Mouse (Mus musculus) cerebellum, postnatal 10 days (tissue): ENCODE measurements around the gene Lingo2.

Experiments
- DNase-seq, 2 experiments: peaks; one replicate each; pipeline ENCODE4 v3.0.0; 2021; ENCODE audit warnings: mixed read lengths in 2 of 2

The Lingo2 gene

GRCm38 (mm10) chr4:36951150-36951954, at the start of gene Lingo2:
Gene Lingo2, minus strand, starts transcription at chr4:36951747.
- peak; percentile 61 to 62 for DNase-seq

GRCm38 (mm10) chr4:36973358-36973757, 21.8 kb upstream of the Lingo2 start:
- no peak for DNase-seq

DNA sequence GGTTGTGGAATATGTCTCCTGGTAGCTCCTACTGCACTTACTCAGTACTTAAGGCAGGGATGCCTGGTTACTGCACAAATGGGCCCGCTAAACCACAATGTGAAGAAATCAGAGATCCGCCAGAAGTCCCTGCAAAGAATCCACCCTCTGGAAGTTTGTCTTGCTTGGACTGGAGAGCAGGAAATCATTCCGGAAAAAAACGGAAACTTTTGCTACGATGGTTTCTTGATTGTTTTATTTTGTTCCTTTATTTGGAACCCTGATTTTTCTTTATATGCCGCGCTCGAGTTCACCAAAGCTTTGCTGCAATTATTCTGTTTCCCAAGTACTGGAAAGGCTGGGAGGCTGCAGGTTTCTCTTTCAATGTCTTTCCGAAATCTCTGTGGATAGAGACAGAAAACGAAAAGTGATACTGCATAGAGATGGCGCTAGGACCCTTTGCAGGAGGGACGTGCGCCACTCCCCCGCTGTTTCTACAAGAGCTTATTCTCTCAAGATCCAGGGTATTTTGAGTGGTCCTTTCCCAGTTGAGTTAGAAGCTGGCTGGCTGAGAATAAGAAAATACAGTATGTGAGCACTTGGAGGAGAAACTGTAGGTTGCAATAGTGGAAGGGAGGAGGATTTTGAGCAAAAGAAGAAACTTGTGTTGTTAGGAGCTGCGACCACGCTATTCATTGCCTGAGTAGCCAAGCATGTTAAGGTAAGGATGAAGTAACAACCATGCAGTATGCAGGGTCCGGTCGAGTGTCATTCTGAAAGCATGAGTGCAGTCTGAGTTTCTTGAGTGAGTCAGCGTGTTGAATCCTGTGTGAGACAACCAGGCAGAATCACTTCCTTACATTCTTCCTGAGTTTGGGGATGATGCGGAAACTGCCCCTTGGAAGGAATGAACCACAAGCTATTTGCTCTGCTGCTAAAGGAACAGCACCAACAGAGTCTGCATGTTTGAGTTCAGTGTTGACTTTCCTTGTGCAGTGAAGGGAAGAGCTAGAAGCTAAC, 1.2 kb upstream of the Lingo2 start:
- peak; percentile 21 to 31 for DNase-seq

DNA sequence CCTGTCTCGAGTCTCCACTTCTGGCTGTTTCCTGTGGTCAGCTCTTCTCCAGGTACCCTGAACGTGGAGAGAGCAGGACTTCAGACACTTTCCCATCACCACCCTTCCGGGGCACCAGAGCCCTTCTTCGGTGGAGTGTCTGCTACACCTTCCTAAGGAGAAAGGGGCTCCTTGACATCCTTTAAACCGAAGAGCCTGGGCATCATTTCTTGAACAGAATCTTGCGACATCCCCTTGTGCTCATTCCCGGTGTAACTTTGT, 338 bp upstream of the Lingo2 start:
- no peak for DNase-seq

DNA sequence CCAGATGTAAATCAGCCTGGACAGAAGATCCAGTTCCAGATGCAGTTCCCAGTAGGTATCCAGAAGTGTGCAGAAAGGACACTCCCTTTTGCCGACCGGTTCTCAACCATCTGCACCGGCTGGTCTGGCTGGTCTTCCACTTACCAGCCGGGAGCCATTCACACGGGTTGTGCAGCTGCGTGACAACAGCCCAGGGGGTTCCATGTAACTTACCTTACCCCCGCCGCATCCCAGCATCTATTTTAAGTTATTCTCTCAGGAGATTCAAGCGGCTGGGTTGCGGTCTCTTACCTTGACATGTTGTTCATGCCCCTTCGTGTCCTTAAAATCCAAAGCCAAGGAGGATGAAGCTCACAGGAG, 777 bp downstream of the Lingo2 start:
- peak in 1 of 2 experiments; percentile 19 for DNase-seq

- DNase-seq = peak; percentile 88 to 90
Measured at GRCm38 (mm10) chr4:36950021-36950751, 1.4 kb downstream of the Lingo2 start.

DNA sequence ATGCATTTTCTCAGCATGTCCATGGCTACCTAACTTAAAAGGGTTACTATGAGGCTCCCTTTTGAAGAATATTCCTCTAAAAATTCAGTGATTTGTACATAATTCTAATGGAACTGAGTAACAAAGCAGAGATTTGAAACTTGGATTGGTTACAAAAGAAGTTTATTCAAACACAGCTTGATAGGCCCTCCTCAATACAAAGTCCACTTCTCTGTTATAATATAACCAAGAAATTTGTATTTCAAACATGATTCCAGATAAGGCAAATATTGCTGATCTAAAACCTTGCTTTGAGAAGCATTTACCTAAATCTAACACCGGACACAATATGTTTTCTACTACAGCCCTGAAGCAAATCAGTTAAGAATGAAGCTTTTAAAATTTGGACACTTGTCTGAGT, 60.7 kb downstream of the Lingo2 start:
- no peak for DNase-seq

- no peak for DNase-seq
Measured at GRCm38 (mm10) chr4:36890365-36890764, 61.2 kb downstream of the Lingo2 start.

GRCm38 (mm10) chr4:36874781-36875180, 76.8 kb downstream of the Lingo2 start:
- peak in 1 of 2 experiments; percentile 0 for DNase-seq

DNA sequence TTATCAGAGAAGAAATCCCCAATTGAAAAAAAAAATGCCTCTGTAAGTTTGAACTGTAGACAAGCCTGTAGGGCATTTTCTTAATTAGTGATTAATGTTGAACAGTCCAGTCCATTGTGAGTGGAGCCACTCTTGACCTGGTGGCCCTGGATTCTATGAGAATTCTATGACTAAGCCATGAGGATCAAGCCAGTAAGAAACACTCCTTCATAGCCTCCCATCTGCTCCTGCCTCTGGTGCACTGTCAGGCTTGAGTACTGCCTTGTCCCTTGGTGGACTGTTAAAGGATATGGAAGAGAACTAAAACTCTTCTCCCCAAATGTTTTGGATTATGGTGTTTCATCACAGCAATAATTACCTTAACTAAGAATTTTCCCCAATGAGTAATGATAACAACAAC, 126.6 kb downstream of the Lingo2 start:
- no peak for DNase-seq

DNA sequence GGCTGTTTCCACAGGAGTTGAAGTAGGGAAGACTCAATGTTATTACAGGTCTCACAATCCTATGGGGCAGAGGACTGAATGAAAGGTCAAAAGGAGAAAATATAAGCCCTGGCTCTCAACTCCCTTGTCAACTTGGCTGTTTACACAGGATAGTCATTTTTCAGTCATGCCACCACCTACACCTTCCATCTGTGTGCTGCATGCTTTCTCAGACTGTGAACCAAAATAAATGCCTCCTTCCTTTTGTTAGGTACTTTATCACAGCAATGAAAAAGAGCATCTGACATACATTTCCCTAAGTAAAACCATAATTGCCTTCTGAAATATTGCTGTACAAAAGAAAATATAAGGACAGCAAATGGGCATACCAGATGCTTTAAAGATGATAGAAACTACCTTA, 129.6 kb downstream of the Lingo2 start:
- DNase-seq = no peak

DNA sequence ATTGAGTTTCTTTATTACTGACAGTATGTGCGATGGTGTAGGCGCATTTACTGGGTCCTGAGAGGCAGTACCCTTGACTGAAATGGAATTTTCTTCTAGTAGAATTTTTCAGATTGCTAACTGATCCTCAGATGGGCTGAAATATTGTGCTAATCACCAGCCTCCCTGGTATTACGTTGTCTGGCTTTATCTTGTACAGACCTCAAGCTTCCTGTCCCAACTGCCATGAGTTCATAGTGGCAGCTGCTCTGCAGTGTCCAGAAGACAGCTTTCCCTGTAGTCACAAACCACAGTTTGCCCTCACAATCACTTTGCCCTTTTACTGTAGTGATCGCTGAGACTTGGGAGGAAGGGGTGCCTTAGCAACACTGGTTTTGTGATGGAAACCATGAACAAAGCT, 176.5 kb downstream of the Lingo2 start:
- DNase-seq = no peak

GRCm38 (mm10) chr4:36730691-36731090, 220.9 kb downstream of the Lingo2 start:
- DNase-seq = peak; percentile 25 to 54

DNA sequence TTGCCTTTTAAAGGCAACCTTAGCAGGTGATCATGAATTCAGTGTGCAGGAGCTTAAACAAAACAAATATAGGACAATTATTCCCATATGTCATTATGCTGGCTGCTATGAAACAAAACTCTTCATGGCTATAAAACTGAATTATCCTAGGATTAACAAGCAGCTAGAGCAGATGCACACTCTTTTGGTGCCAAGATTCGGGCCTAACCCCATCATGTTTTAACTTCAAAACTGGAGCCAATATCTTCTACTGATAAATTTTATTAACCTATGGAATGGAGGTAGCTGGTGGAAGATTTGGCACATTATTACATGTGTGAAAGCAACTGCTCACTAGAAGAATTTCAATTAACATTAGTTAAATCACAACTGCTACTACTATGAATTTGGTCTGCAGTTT, 235.1 kb downstream of the Lingo2 start:
- no peak for DNase-seq

DNA sequence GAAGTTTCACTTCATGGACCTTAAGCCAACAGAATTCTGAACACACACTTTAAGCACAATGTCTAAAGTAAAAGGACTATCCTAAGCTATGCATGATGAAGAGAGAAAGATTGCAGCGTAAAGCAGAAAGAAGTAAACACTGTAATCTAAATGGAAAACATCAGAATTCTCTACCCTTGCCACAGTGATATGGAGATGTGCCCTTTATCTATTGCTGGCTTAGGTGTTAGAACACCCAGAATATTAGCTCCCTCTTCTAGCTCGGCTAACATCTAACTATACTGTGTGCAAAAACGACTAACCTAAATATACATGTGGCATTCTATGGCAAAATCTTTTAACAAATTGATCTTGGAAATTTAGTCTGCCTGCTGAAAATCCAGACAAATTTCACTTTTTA, 252.7 kb downstream of the Lingo2 start:
- DNase-seq = no peak

- no peak for DNase-seq
Measured at GRCm38 (mm10) chr4:36696810-36697209, 254.7 kb downstream of the Lingo2 start.

GRCm38 (mm10) chr4:36659920-36660319, 291.6 kb downstream of the Lingo2 start:
- no peak for DNase-seq

DNA sequence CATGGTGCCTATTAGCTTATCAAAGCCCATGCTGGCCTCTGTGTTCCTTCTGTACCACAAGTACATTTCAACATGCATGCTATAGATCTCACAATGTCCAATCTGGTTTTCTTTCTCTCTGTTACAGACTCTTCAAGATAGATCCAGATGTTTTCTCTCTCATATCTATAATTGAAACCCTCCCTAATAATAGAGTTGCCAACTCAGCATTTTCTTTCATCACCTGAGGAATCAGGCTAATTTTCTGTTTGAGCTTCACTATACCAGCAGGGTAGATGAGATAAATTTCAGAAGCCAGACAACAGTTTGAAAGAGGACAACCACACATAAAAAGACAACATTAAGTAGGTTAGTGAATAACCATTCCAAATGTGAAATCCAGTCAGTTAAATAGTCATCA, 303.8 kb downstream of the Lingo2 start:
- no peak for DNase-seq

- no peak for DNase-seq
Measured at GRCm38 (mm10) chr4:36635666-36636065, 315.9 kb downstream of the Lingo2 start.

DNA sequence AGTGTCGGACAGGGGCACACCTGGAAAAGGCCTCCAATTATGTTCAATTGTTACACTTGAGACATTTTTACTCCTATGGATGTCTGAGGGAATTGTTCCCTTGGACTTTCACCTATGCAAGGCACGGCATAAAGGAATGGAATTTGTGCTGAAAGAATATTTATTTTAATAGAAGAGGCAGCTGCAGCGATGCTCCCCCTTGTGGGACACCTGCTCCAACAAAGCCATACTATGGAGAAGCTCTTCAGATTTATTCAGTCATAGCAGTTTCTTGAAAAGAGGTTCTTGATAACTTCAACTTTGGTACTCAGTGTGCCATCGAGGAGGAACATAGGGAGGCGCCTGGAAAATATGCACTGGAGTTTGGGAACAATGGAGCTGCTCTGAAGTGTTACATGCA, 374.7 kb downstream of the Lingo2 start:
- DNase-seq = no peak

DNA sequence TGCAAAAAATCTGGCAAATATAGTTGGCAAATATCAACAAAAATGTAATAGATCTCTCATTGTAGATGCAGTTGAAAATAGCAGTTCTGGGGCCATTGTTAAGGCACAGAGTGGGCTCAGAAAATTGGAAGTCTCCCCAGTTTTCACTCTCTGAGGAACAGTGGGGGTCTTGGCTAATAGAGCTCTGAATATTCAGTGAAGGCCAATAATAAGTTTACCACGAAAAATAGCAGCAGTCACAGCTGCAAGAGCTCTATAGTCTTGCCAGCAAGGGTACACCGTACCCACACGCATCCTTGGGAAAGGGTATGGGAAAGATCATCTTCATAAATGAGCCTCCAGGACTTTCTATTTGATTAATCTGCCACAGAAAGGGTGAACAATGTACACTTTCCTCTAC, 375.3 kb downstream of the Lingo2 start:
- peak; percentile 24 to 36 for DNase-seq

GRCm38 (mm10) chr4:36566544-36566943, 385.0 kb downstream of the Lingo2 start:
- DNase-seq = no peak

GRCm38 (mm10) chr4:36560997-36561396, 390.6 kb downstream of the Lingo2 start:
- DNase-seq = no peak
